Mouse (Mus musculus) ovary, postnatal 10 days (tissue): ENCODE measurements around the gene Prkca.

Experiments
- DNase-seq: peaks from one replicate; pipeline ENCODE4 v3.0.0; 2022; ENCODE audit warnings: low spot score

The Prkca gene

GRCm38 (mm10) chr11:108340293-108340692 lies 3.4 kb downstream of the Prkca start:
- DNase-seq, result no peak

GRCm38 (mm10) chr11:108336445-108336844 lies 7.3 kb downstream of the Prkca start:
- DNase-seq, result no peak

GRCm38 (mm10) chr11:108335536-108335935 lies 8.2 kb downstream of the Prkca start:
- no peak for DNase-seq

- no peak for DNase-seq
These were observed 9.1 kb downstream of the Prkca start for GRCm38 (mm10) chr11:108334658-108335057.

GRCm38 (mm10) chr11:108333583-108334379 lies 9.9 kb downstream of the Prkca start:
- no peak for DNase-seq

- no peak for DNase-seq
These were observed 10.7 kb downstream of the Prkca start for GRCm38 (mm10) chr11:108333006-108333405.

GRCm38 (mm10) chr11:108330818-108331217 lies 12.9 kb downstream of the Prkca start:
- DNase-seq, result no peak

- DNase-seq, result no peak
These were observed 17.8 kb downstream of the Prkca start for GRCm38 (mm10) chr11:108325943-108326342.

GRCm38 (mm10) chr11:108322156-108322555 lies 21.6 kb downstream of the Prkca start:
- no peak for DNase-seq

- DNase-seq, result no peak
These were observed 23.2 kb downstream of the Prkca start for GRCm38 (mm10) chr11:108320561-108320960.

GRCm38 (mm10) chr11:108319162-108319561 lies 24.6 kb downstream of the Prkca start:
- DNase-seq, result no peak

- DNase-seq, result no peak
These were observed 25.9 kb downstream of the Prkca start for GRCm38 (mm10) chr11:108317878-108318277.

GRCm38 (mm10) chr11:108315736-108316135 lies 28.0 kb downstream of the Prkca start:
- DNase-seq, result no peak

GRCm38 (mm10) chr11:108312516-108312915 lies 31.2 kb downstream of the Prkca start:
- no peak for DNase-seq

GRCm38 (mm10) chr11:108311912-108312311 lies 31.8 kb downstream of the Prkca start:
- DNase-seq, result no peak

- no peak for DNase-seq
These were observed 33.9 kb downstream of the Prkca start for GRCm38 (mm10) chr11:108309791-108310190.

GRCm38 (mm10) chr11:108308253-108308652 lies 35.5 kb downstream of the Prkca start:
- no peak for DNase-seq

GRCm38 (mm10) chr11:108307258-108307657 lies 36.5 kb downstream of the Prkca start:
- no peak for DNase-seq

GRCm38 (mm10) chr11:108303787-108304186 lies 39.9 kb downstream of the Prkca start:
- DNase-seq, result no peak

GRCm38 (mm10) chr11:108301796-108302490 lies 41.8 kb downstream of the Prkca start:
- DNase-seq, result no peak

- DNase-seq, result no peak
These were observed 42.7 kb downstream of the Prkca start for GRCm38 (mm10) chr11:108301036-108301435.

GRCm38 (mm10) chr11:108300443-108300842 lies 43.3 kb downstream of the Prkca start:
- no peak for DNase-seq

GRCm38 (mm10) chr11:108299913-108300312 lies 43.8 kb downstream of the Prkca start:
- DNase-seq, result no peak
